Mouse (Mus musculus) MEL (cell line): ENCODE measurements around the gene Rnf130. TPM values are rescaled to one million over a fixed set of nuclear protein-coding genes. Genes with fewer than 3 reads are reported as not detected.

Experiments used
- DNase-seq: peaks from one replicate; pipeline ENCODE4 v3.0.0; 2011; ENCODE audit warnings: low read depth, low spot score
- H3K27ac ChIP-seq: 2 replicates; pipeline ENCODE4 v1.5.1; 2012; ENCODE audit warnings: low read depth, mild to moderate bottlenecking, control low read depth, low read length, moderate library complexity; ENCODE audit not compliant: control insufficient read depth
- H3K27me3 ChIP-seq, 2 experiments: fragments of 150-350 bp in 1 of 2; sonication (generic) in 1 of 2; 2 replicates each; pipeline ENCODE4 v1.6.1; 2012; ENCODE audit warnings: low read length in 2 of 2, mild to moderate bottlenecking in 2 of 2, improper control_type of control experiment in 1 of 2, moderate library complexity in 1 of 2; ENCODE audit not compliant: insufficient read depth in 2 of 2, control insufficient read depth in 1 of 2
- H3K36me3 ChIP-seq, 2 experiments: 2 replicates each; pipeline ENCODE4 v1.6.1; 2012 to 2014; ENCODE audit warnings: low read length in 2 of 2, improper control_type of control experiment in 1 of 2, inconsistent platforms in 1 of 2, mild to moderate bottlenecking in 1 of 2; ENCODE audit not compliant: insufficient read depth in 2 of 2, control insufficient read depth in 1 of 2
- H3K4me1 ChIP-seq, 2 experiments: fragments of 150-350 bp in 1 of 2; sonication (generic) in 1 of 2; 2 replicates each; pipeline ENCODE4 v1.6.1; 2012; ENCODE audit warnings: low read length in 2 of 2, improper control_type of control experiment in 1 of 2, mild to moderate bottlenecking in 1 of 2; ENCODE audit not compliant: insufficient read depth in 2 of 2, control insufficient read depth in 1 of 2
- H3K4me3 ChIP-seq, 2 experiments: fragments of 150-350 bp in 1 of 2; sonication (generic) in 1 of 2; 2 replicates each; pipeline ENCODE4 v1.5.1; 2012; ENCODE audit warnings: low read depth in 2 of 2, low read length in 2 of 2, mild to moderate bottlenecking in 2 of 2, moderate library complexity in 2 of 2, control low read depth in 1 of 2, improper control_type of control experiment in 1 of 2; ENCODE audit not compliant: control insufficient read depth in 1 of 2, insufficient read depth in 1 of 2
- H3K79me2 ChIP-seq: 2 replicates; pipeline ENCODE4 v1.6.1; 2012; ENCODE audit warnings: mild to moderate bottlenecking, low read length, moderate library complexity; ENCODE audit not compliant: control insufficient read depth, poor library complexity, insufficient read depth
- H3K9ac ChIP-seq: 2 replicates; pipeline ENCODE4 v1.6.1; 2012; ENCODE audit warnings: low read depth, mild to moderate bottlenecking, control low read depth, low read length, moderate library complexity; ENCODE audit not compliant: control insufficient read depth, poor library complexity, severe bottlenecking
- H3K9me3 ChIP-seq: fragments of 150-350 bp; sonication (generic); replicated peaks from 2 replicates; pipeline ENCODE4 v1.6.1; 2012; ENCODE audit warnings: mild to moderate bottlenecking, low read length, improper control_type of control experiment, moderate library complexity; ENCODE audit not compliant: insufficient read depth
- BHLHE40 ChIP-seq: IDR thresholded peaks from 2 replicates; pipeline ENCODE4 v1.6.1; 2012; ENCODE audit warnings: low read depth, mild to moderate bottlenecking, inconsistent platforms, low read length, improper control_type of control experiment, borderline replicate concordance
- CHD1 ChIP-seq: IDR thresholded peaks from 2 replicates; pipeline ENCODE4 v1.6.1; 2012; ENCODE audit warnings: low read depth, mild to moderate bottlenecking, inconsistent platforms, low read length, improper control_type of control experiment
- CHD2 ChIP-seq: IDR thresholded peaks from 2 replicates; pipeline ENCODE4 v1.6.1; 2011; ENCODE audit warnings: low read length, improper control_type of control experiment
- CTCF ChIP-seq, 3 experiments: IDR thresholded peaks in 2 of 3; conservative IDR thresholded peaks in 1 of 3; 2 replicates each; pipeline ENCODE4 v1.5.1; 2011 to 2012; ENCODE audit warnings: low read length in 3 of 3, low read depth in 2 of 3, mild to moderate bottlenecking in 2 of 3, improper control_type of control experiment in 1 of 3, inconsistent platforms in 1 of 3, mixed read lengths in 1 of 3, moderate library complexity in 1 of 3; ENCODE audit not compliant: control insufficient read depth in 1 of 3, insufficient read depth in 1 of 3, poor library complexity in 1 of 3, severe bottlenecking in 1 of 3
- EP300 ChIP-seq, 2 experiments: IDR thresholded peaks; 2 replicates each; pipeline ENCODE4 v1.6.1; 2011; ENCODE audit warnings: improper control_type of control experiment in 2 of 2, low read length in 2 of 2, low read depth in 1 of 2, mild to moderate bottlenecking in 1 of 2
- ETS1 ChIP-seq: IDR thresholded peaks from 2 replicates; pipeline ENCODE4 v1.6.1; 2012; ENCODE audit warnings: low read depth, mild to moderate bottlenecking, inconsistent platforms, low read length, improper control_type of control experiment, moderate library complexity
- GABPA ChIP-seq: IDR thresholded peaks from 2 replicates; pipeline ENCODE4 v1.6.1; 2012; ENCODE audit warnings: low read depth, mild to moderate bottlenecking, inconsistent platforms, low read length, improper control_type of control experiment, moderate library complexity
- KAT2A ChIP-seq: conservative IDR thresholded peaks from 2 replicates; pipeline ENCODE4 v1.6.1; 2012; ENCODE audit warnings: low read depth, low read length, improper control_type of control experiment, inconsistent platforms
- MAX ChIP-seq: IDR thresholded peaks from 2 replicates; pipeline ENCODE4 v1.6.1; 2011; ENCODE audit warnings: low read length, improper control_type of control experiment
- MXI1 ChIP-seq: IDR thresholded peaks from 2 replicates; pipeline ENCODE4 v1.6.1; 2011; ENCODE audit warnings: mild to moderate bottlenecking, low read depth, low read length, improper control_type of control experiment
- MYB ChIP-seq: IDR thresholded peaks from 2 replicates; pipeline ENCODE4 v1.6.1; 2011; ENCODE audit warnings: mild to moderate bottlenecking, low read depth, low read length, improper control_type of control experiment
- MYC ChIP-seq: IDR thresholded peaks from 2 replicates; pipeline ENCODE4 v1.6.1; 2011; ENCODE audit warnings: low read depth, mild to moderate bottlenecking, low read length, improper control_type of control experiment, moderate library complexity
- NELFE ChIP-seq: IDR thresholded peaks from 2 replicates; pipeline ENCODE4 v1.6.1; 2011; ENCODE audit warnings: low read depth, low read length, improper control_type of control experiment
- POLR2A ChIP-seq, 2 experiments: IDR thresholded peaks; 2 replicates each; pipeline ENCODE4 v1.6.1; 2011 to 2012; ENCODE audit warnings: low read length in 2 of 2, mild to moderate bottlenecking in 2 of 2, control low read depth in 1 of 2, improper control_type of control experiment in 1 of 2, low read depth in 1 of 2, moderate library complexity in 1 of 2; ENCODE audit not compliant: control insufficient read depth in 1 of 2, insufficient read depth in 1 of 2, poor library complexity in 1 of 2
- SIN3A ChIP-seq: IDR thresholded peaks from 2 replicates; pipeline ENCODE4 v1.6.1; 2012; ENCODE audit warnings: low read length, improper control_type of control experiment, inconsistent platforms
- SMC3 ChIP-seq: IDR thresholded peaks from 2 replicates; pipeline ENCODE4 v1.6.1; 2011; ENCODE audit warnings: low read depth, low read length, improper control_type of control experiment
- TAL1 ChIP-seq: IDR thresholded peaks from 2 replicates; pipeline ENCODE4 v1.6.1; 2012; ENCODE audit warnings: mild to moderate bottlenecking, inconsistent platforms, low read length, moderate library complexity, mixed read lengths
- TBP ChIP-seq: IDR thresholded peaks from 2 replicates; pipeline ENCODE4 v1.8.0; 2011; ENCODE audit warnings: low read depth, low read length, improper control_type of control experiment
- TCF12 ChIP-seq: IDR thresholded peaks from 2 replicates; pipeline ENCODE4 v1.6.1; 2014; ENCODE audit warnings: low read depth, mild to moderate bottlenecking, inconsistent platforms, low read length, improper control_type of control experiment, moderate library complexity
- ZNF384 ChIP-seq: IDR thresholded peaks from 2 replicates; pipeline ENCODE4 v1.6.1; 2012; ENCODE audit warnings: low read depth, mild to moderate bottlenecking, inconsistent platforms, low read length, improper control_type of control experiment
- polyA plus RNA-seq, 2 experiments: library from polyadenylated mRNA; stranded (reverse) in 1 of 2; unstranded in 1 of 2; fragments of >175 nt in 1 of 2; fragments of >200 nt in 1 of 2; gene quantifications; 2 replicates each; pipeline versions ENCODE4 v1.2.1 to v1.2.4; 2012; ENCODE audit warnings: low replicate concordance in 2 of 2, low read depth in 1 of 2; ENCODE audit not compliant: insufficient read length in 2 of 2, insufficient read depth in 1 of 2, missing spikeins in 1 of 2
- total RNA-seq: library from RNA; depleted of rRNA; stranded (reverse); fragments of 300-350 nt; gene quantifications from 2 replicates; pipeline ENCODE4 v1.2.3, GENCODE M21; 2012

Gene Rnf130
- total and polyA plus RNA-seq, 3 experiments = 59.5 to 507 (median 78.2) TPM

DNA sequence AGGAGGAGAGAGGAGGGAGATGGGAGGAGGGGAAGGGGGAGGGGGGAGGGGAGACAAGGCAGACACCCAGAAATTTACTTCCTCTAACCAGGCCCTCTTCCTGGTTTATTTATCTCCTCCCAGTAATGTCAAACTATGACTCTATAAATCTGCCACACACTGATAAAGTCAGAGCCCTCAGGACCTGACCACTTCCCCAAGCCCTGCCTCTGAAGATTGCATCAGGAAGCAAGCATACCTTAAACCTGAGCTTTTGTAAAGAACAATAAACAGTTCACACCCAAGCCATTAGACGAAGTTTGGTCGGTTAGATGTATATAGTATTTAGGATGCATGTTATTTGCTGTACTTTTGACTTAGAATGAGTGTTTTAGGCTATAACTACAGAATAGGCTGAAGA is 30.6 kb upstream of the Rnf130 start (continued):
- no peak for TF ChIP-seq CHD1
- TF ChIP-seq POLR2A (IDR thresholded peaks at IDR 0.05; ENCODE audit: control insufficient read depth in 1 of 2, insufficient read depth in 1 of 2, low read depth in 1 of 2, low read length in 2 of 2, poor library complexity in 1 of 2) = no peak
- TF ChIP-seq NELFE = 0 out of 2 replicates have a peak, but pooled peaks have one; percentile 24
- TF ChIP-seq BHLHE40 = peak; percentile 79
- TF ChIP-seq TBP = peak; percentile 41; the same call in 1 of the 2 replicates
- TF ChIP-seq CHD2 = peak; percentile 82
- peak; percentile 32; the same call in 1 of the 2 replicates for TF ChIP-seq ZNF384
- no peak for TF ChIP-seq CTCF (IDR thresholded peaks at IDR 0.05 in 2 of 3, conservative IDR thresholded peaks at IDR 0.05 in 1 of 3; ENCODE audit: control insufficient read depth in 1 of 3, insufficient read depth in 1 of 3, low read depth in 2 of 3, low read length in 3 of 3, poor library complexity in 1 of 3, severe bottlenecking in 1 of 3)
- TF ChIP-seq GABPA = no peak
- 0 out of 2 replicates have a peak, but pooled peaks have one; percentile 30 for TF ChIP-seq MYB

DNA sequence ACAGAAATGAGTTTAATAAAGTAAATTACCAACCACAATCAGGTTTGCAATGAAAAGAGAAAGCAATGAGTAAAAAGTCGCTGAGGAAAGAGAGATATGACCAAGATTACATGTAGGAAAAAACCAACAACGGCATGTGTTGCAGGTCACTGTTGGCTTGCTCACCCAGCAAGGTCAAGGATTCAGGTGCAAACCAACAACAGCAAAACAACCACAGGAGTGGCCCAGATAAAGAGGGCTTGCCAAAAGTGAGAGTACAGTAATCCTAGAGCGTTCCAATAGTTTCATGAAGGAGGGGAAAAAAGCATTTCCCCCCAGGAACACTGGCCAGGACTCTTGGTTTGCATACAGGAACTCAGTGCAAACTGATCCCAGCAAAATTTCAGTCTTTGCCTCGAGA is 28.7 kb upstream of the Rnf130 start:
- Histone ChIP-seq H3K9ac (no peak overlapping the region), H3K27ac (no peak overlapping the region), H3K9me3 (no peaks in the 10 kb centered on the region), H3K4me1 (peaks cover 27 to 42% of the 10 kb centered on the region in 2 experiments), H3K79me2 (no peaks in the 10 kb centered on the region), H3K27me3 (no peaks in the 10 kb centered on the region), H3K36me3 (peaks cover 0 to 41% of the 10 kb centered on the region in 2 experiments; a peak in 2 of 4 replicates), H3K4me3 (no peak overlapping the region)
- DNase-seq = no peak
- TF ChIP-seq EP300 (IDR thresholded peaks at IDR 0.05; ENCODE audit: low read depth in 1 of 2, low read length in 2 of 2) (0 out of 4 replicates have a peak, but pooled peaks of 1 of the 2 experiments have one; percentile 8), SIN3A (no peak), CHD1 (no peak)

DNA sequence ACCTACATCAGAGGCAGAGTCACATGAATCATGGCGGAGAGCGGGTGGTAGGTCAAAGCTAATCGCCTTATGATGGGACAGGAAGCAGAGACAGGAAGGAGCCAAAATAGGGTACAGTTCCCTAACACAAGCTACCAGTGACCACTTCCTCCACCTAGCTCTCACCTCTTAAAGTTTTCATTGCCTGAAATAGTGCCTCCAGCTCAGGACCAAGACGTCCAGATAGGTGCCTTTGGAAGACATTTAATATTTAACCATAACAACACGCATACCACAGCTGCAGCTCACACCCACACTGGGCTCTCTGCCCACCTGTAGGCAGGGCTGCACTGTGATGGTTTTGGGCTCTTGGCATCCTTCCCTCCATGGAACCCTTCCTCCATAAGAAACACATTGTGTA is 27.8 kb upstream of the Rnf130 start:
- Histone ChIP-seq H3K27ac (no peak overlapping the region), H3K9ac (no peak overlapping the region), H3K36me3 (peaks cover 0 to 41% of the 10 kb centered on the region in 2 experiments; a peak in 2 of 4 replicates), H3K4me3 (no peak overlapping the region), H3K79me2 (no peaks in the 10 kb centered on the region), H3K4me1 (peaks cover 27 to 44% of the 10 kb centered on the region in 2 experiments), H3K27me3 (no peaks in the 10 kb centered on the region), H3K9me3 (no peaks in the 10 kb centered on the region)
- peak; percentile 56 for DNase-seq
- TF ChIP-seq TAL1 (no peak), MXI1 (peak; percentile 37), MAX (no peak), KAT2A (no peak), ETS1 (peak; percentile 73), BHLHE40 (0 out of 2 replicates have a peak, but pooled peaks have one; percentile 21), MYC (no peak), EP300 (IDR thresholded peaks at IDR 0.05; ENCODE audit: low read depth in 1 of 2, low read length in 2 of 2) (peak; percentile 6 to 31; a peak in 2 of 4 replicates), TCF12 (peak; percentile 26; the same call in 1 of the 2 replicates), SMC3 (no peak), NELFE (no peak)
